Mouse (Mus musculus): ENCODE measurements around the gene Gna15.

Gna15 gene

GRCm38 (mm10) chr10:81524051-81524605, at the start of gene Gna15:
Gene Gna15 (minus strand): TSS chr10:81524225.
- DNase-seq (ENCODE audit: inconsistent ontology term) = no peak

DNA sequence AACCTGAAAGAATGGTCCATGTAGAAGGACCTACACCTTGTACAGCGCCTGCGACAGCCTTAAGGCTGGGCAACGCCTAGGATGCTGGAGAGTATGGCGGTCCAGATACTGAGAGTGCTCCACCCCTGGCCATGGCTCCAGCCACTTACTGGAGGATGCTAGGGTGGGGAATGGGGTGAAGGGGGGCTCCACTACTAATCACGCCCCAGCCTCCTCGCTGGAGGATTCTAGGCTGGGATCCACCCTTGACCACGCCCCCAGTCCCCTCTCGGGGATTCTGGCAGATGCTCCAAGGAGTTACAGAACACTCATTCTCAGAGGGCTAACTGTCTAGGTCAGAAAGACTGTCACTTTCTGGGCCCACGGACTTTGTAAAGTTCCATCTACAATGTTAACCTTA, 49.0 kb upstream of the Gna15 start:
- DNase-seq (ENCODE audit: inconsistent ontology term) = no peak

DNA sequence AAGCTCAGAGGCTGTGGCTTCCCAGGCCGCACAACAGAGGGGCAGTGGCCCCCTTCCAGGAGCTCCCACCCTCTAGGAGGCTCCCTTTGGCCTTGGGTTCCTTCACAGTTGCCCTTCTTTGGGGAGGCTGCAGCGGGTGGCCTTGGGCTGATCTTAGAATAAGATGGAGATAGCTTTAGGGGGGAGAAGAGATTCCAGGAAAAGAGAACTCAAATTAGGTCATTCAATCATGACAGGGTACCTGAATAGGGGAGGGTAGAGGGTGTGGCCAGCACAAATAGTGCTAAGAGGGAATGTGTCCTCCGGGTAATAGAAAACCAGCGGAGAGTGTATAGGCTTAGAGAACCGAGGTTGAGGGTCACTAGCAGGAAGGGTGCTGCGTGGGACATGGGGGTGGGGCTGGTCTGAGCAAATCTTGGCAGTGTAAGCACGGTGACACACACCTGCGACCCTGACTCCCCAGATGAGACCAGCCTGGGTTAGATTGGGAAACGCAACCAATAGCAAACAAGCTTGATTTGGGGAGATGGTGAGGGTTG, 48.2 kb upstream of the Gna15 start:
- no peak for DNase-seq (ENCODE audit: inconsistent ontology term)

- DNase-seq (ENCODE audit: inconsistent ontology term) = peak; percentile 98
Measured at GRCm38 (mm10) chr10:81571501-81571876, 47.5 kb upstream of the Gna15 start.

- peak; percentile 98 for DNase-seq (ENCODE audit: inconsistent ontology term)
Measured at GRCm38 (mm10) chr10:81570831-81571500, 46.9 kb upstream of the Gna15 start.

DNA sequence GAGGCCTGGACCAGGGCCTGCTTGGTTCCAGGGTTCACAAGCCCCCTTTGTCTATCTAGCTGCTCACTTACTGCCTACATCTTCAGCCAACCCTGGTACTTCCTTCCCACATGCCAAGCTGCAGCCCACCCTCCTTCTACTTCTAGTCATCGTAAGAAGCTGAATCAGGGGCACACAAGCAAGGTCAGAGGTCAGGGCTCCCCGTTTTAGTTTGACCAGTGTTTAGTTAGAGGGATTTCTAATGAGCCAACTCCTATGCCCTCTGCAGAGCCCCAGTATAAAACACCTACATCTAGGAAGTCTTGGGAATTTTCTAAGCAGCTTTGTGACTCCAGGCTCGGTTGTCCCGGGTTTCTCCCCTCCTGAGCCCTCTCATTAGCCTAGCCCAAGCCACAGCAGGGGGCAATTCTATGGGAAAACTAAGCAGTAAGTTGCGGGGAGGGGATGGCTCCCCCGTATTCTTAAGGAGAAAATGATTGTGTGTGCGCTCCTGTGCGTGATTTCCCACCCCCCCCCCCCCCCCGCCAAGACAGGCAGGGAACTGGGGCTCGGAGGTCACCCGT, 46.3 kb upstream of the Gna15 start:
- DNase-seq (ENCODE audit: inconsistent ontology term) = no peak

GRCm38 (mm10) chr10:81569507-81570237, 45.6 kb upstream of the Gna15 start:
- DNase-seq (ENCODE audit: inconsistent ontology term) = no peak

DNA sequence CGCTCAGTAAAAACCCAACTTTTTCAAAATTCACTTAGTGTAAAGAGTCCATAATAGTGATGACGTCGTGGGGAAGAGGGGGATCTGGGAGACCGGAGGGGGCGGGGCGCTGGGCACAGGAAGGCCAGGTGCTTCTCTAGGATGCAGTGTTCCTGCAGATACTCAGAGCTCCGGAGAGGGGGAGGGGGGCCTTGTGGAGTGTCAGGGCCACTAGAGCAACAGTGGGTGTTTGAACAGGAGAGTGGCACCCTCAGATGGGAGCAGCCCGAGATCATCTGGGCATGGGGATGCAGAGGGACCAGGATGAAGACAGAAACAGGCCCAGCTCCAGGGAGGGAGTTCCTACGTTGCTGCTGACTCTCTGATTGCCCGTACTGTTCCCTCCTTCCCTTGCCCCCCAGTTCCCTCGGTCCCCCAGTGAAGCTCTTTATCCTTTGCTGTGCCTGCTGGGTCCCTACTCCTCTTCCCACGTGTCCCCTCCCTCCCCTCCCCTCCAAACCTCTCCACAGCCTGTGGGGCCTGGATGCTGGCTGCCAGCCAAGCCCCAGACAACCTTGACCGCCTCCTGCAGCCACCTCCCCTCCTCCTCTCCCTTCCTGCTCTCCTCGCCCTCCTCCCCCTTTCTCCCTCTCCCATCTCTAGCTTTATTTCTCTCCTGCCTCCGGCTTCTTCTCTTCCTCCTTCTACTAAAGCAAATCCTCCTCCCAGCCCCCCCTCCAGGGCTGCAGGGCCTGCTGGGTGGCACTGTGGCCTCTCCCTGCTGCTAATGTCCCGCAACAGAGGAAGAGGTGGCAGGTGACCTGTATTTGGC, 44.6 kb upstream of the Gna15 start:
- DNase-seq (ENCODE audit: inconsistent ontology term) = no peak

GRCm38 (mm10) chr10:81565257-81566228, 41.5 kb upstream of the Gna15 start:
- DNase-seq (ENCODE audit: inconsistent ontology term) = no peak

- no peak for DNase-seq (ENCODE audit: inconsistent ontology term)
Measured at GRCm38 (mm10) chr10:81564734-81565133, 40.7 kb upstream of the Gna15 start.

GRCm38 (mm10) chr10:81564216-81564615, 40.2 kb upstream of the Gna15 start:
- DNase-seq (ENCODE audit: inconsistent ontology term) = peak; percentile 73

DNA sequence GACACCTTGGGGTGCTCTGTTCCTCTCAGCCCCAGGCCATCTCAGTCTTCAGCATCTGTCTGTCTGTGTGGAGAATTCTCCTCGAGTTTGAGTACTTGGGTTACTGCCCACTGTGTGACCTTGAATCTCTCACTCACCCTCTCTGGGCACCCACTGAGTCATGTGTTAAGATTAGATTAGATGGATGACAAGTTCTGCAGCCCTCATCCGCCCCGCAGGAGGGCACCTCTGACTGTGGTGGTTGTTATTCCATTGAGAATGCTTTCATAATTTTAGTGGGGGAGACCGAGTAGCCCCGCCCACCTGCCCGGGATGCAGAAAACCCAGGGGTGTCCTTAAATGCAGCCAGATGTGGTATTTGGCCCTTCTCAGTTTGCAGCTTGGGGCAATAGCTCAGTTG, 39.5 kb upstream of the Gna15 start:
- DNase-seq (ENCODE audit: inconsistent ontology term) = no peak

- no peak for DNase-seq (ENCODE audit: inconsistent ontology term)
Measured at GRCm38 (mm10) chr10:81562411-81562810, 38.4 kb upstream of the Gna15 start.

GRCm38 (mm10) chr10:81560719-81561459, 36.9 kb upstream of the Gna15 start:
- no peak for DNase-seq (ENCODE audit: inconsistent ontology term)

DNA sequence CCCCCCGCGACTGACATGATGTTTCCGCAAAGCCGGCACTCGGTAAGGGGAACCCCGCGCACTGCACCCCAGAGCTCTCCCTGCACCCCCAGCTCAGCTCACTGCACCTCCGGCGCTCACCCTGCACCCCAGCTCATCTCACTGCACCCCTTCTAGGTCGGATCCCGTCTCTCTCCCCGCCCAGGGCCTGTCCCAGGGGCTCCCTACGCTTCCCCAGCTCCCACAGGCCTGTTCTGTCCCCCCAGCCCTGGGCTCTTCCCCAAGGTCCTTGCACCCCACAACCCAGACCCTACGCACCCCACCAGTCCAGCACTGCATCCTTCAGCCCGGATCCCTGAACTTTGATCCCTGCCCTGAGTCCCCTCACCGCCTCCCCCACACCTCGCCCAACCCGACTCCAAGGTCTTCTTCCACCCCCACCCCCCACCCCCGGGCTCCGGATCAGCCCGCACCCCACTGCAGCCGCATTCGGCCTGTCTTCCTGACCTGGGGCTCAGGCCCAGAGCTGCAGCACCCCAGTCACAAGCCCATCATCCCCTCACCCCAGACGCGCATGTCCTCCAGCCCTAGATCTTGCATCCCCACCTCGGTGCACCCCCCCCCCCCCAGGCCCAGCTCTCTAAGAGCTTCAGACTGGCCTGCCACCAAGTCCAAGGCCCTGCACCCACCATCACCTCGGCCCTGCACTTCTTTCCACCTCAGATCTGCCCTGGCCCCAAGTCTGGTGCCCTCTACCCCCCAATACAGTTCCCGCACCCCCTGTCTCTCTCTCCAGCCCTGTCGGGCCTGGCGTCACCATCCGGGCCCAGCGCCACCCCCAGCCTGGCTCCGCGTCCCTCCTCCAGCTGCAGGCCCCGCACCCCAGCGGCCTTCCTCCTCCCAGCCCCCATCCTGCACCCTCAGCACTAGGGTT, 35.9 kb upstream of the Gna15 start:
- peak; percentile 65 for DNase-seq (ENCODE audit: inconsistent ontology term)

GRCm38 (mm10) chr10:81559163-81559626, 35.2 kb upstream of the Gna15 start, which contains the start of gene Aes:
Gene Aes (plus strand): TSS chr10:81559488.
- peak; percentile 69 for DNase-seq (ENCODE audit: inconsistent ontology term)

- DNase-seq (ENCODE audit: inconsistent ontology term) = no peak
Measured at GRCm38 (mm10) chr10:81557491-81557890, 33.5 kb upstream of the Gna15 start.

DNA sequence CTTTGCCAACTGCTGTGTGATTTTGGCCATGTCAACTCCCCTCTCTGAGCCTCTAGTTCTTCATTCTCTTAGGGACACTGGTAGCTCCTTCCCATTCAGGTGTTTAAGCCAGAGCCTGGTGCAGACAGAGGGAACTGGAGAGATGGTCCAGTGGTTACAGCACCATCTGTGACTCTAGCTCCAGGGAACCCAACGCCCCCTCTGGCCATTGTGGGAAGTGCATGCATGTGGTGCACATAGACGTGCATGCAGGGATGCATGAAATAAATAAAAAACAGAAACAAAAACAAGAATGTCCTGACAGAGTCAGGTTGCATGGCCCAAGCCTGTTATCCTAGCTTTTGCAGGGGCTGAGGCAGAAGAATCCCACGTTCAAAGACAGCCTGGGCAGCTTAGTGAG, 32.3 kb upstream of the Gna15 start:
- DNase-seq (ENCODE audit: inconsistent ontology term) = no peak
